Mouse (Mus musculus): Measurements from ENCODE around the gene Shroom1. TPM values are rescaled to one million over a fixed set of nuclear protein-coding genes. Genes with fewer than 3 reads are reported as not detected.

Shroom1 gene
- polyA plus RNA-seq, 1 experiment from 2014 or later: 2.3 TPM

GRCm38 (mm10) chr11:53450070-53450705 lies 6.8 kb upstream of the Shroom1 start:
- H3K4me1 ChIP-seq: peaks cover 6% of the 10 kb centered on the region; the same call in 1 of the 2 replicates
- H3K9me3 ChIP-seq (replicated peaks): no peaks in the 10 kb centered on the region
- H3K36me3 ChIP-seq: no peaks in the 10 kb centered on the region
- H3K4me2 ChIP-seq: no peak overlapping the region
- no peak overlapping the region for H3K9ac ChIP-seq
- no peak overlapping the region for H3K4me3 ChIP-seq (replicated peaks)
- no peaks in the 10 kb centered on the region for H3K27me3 ChIP-seq
- 30% methylated on average over 15 of the region's 15 CpGs for WGBS
- no peak for ATAC-seq (replicated peaks; ENCODE audit: low FRiP score)
- no peak overlapping the region for H3K27ac ChIP-seq

GRCm38 (mm10) chr11:53451361-53451760 lies 5.6 kb upstream of the Shroom1 start:
- no peak overlapping the region for H3K9ac ChIP-seq
- H3K4me1 ChIP-seq: peaks cover 6% of the 10 kb centered on the region
- H3K27me3 ChIP-seq: peaks cover 5% of the 10 kb centered on the region; the same call in 1 of the 2 replicates
- H3K36me3 ChIP-seq: no peaks in the 10 kb centered on the region
- H3K4me2 ChIP-seq: no peak overlapping the region
- H3K4me3 ChIP-seq (replicated peaks): no peak overlapping the region
- H3K9me3 ChIP-seq (replicated peaks): no peaks in the 10 kb centered on the region
- no peak for ATAC-seq (replicated peaks; ENCODE audit: low FRiP score)
- WGBS: 65% methylated on average over 2 of the region's 2 CpGs
- H3K27ac ChIP-seq: no peak overlapping the region

GRCm38 (mm10) chr11:53452396-53452795 lies 4.6 kb upstream of the Shroom1 start:
- no peak overlapping the region for H3K4me3 ChIP-seq (replicated peaks)
- no peak overlapping the region for H3K27ac ChIP-seq
- H3K27me3 ChIP-seq: peaks cover 8% of the 10 kb centered on the region; the same call in 1 of the 2 replicates
- WGBS: 93% methylated on average over 9 of the region's 9 CpGs
- H3K4me2 ChIP-seq: no peak overlapping the region
- H3K9me3 ChIP-seq (replicated peaks): no peaks in the 10 kb centered on the region
- H3K36me3 ChIP-seq: no peaks in the 10 kb centered on the region
- ATAC-seq (replicated peaks; ENCODE audit: low FRiP score): no peak
- H3K4me1 ChIP-seq: peaks cover 16% of the 10 kb centered on the region
- no peak overlapping the region for H3K9ac ChIP-seq

GRCm38 (mm10) chr11:53453031-53453430 lies 4.0 kb upstream of the Shroom1 start:
- Histone ChIP-seq H3K9me3 (replicated peaks) (no peaks in the 10 kb centered on the region), H3K4me2 (no peak overlapping the region), H3K4me1 (peaks cover 19% of the 10 kb centered on the region), H3K4me3 (replicated peaks) (no peak overlapping the region), H3K36me3 (no peaks in the 10 kb centered on the region), H3K9ac (no peak overlapping the region), H3K27ac (no peak overlapping the region), H3K27me3 (peaks cover 14% of the 10 kb centered on the region)
- no peak for ATAC-seq (replicated peaks; ENCODE audit: low FRiP score)
- 85% methylated on average over 5 of the region's 5 CpGs for WGBS

GRCm38 (mm10) chr11:53457372-53457954 lies 458 bp downstream of the Shroom1 start:
- H3K36me3 ChIP-seq: no peaks in the 10 kb centered on the region
- peaks cover 23% of the 10 kb centered on the region for H3K4me1 ChIP-seq
- H3K4me3 ChIP-seq (replicated peaks): peak overlapping the region; percentile 58
- no peaks in the 10 kb centered on the region for H3K9me3 ChIP-seq (replicated peaks)
- H3K4me2 ChIP-seq: peak overlapping the region; percentile 97
- peaks cover 32% of the 10 kb centered on the region for H3K27me3 ChIP-seq
- WGBS: 7% methylated on average over 29 of the region's 29 CpGs
- ATAC-seq (replicated peaks; ENCODE audit: low FRiP score): peak; percentile 30; the same call in 1 of the 2 replicates
- peak overlapping the region; percentile 60 for H3K9ac ChIP-seq
- H3K27ac ChIP-seq: no peak overlapping the region

- H3K27me3 ChIP-seq: peaks cover 47% of the 10 kb centered on the region
- H3K36me3 ChIP-seq: no peaks in the 10 kb centered on the region
- no peak overlapping the region for H3K4me3 ChIP-seq (replicated peaks)
- H3K4me1 ChIP-seq: peaks cover 36% of the 10 kb centered on the region
- no peak for ATAC-seq (replicated peaks; ENCODE audit: low FRiP score)
- no peaks in the 10 kb centered on the region for H3K9me3 ChIP-seq (replicated peaks)
- H3K27ac ChIP-seq: no peak overlapping the region
- H3K4me2 ChIP-seq: no peak overlapping the region
- WGBS: 69% methylated on average over 3 of the region's 3 CpGs
- H3K9ac ChIP-seq: no peak overlapping the region
Observed at GRCm38 (mm10) chr11:53458996-53459395, 2.0 kb downstream of the Shroom1 start.

- no peak for ATAC-seq (replicated peaks; ENCODE audit: low FRiP score)
- Histone ChIP-seq H3K27ac (no peak overlapping the region), H3K4me2 (no peak overlapping the region), H3K4me3 (replicated peaks) (no peak overlapping the region), H3K4me1 (peaks cover 36% of the 10 kb centered on the region), H3K27me3 (peaks cover 59% of the 10 kb centered on the region), H3K9me3 (replicated peaks) (no peaks in the 10 kb centered on the region), H3K36me3 (no peaks in the 10 kb centered on the region), H3K9ac (no peak overlapping the region)
- 88% methylated on average over 3 of the region's 3 CpGs for WGBS
Observed at GRCm38 (mm10) chr11:53460192-53460591, 3.2 kb downstream of the Shroom1 start.

GRCm38 (mm10) chr11:53461727-53462126 lies 4.7 kb downstream of the Shroom1 start:
- no peaks in the 10 kb centered on the region for H3K9me3 ChIP-seq (replicated peaks)
- no peaks in the 10 kb centered on the region for H3K36me3 ChIP-seq
- no peak overlapping the region for H3K4me3 ChIP-seq (replicated peaks)
- H3K4me2 ChIP-seq: no peak overlapping the region
- no peak overlapping the region for H3K9ac ChIP-seq
- H3K27ac ChIP-seq: no peak overlapping the region
- H3K27me3 ChIP-seq: peaks cover 68% of the 10 kb centered on the region
- 0 out of 2 replicates have a peak, but pooled peaks have one; percentile 17 for ATAC-seq (replicated peaks; ENCODE audit: low FRiP score)
- 21% methylated on average over 5 of the region's 5 CpGs for WGBS
- peaks cover 41% of the 10 kb centered on the region for H3K4me1 ChIP-seq

- peaks cover 73% of the 10 kb centered on the region for H3K27me3 ChIP-seq
- H3K9ac ChIP-seq: peak overlapping the region; percentile 44
- H3K27ac ChIP-seq: no peak overlapping the region
- no peaks in the 10 kb centered on the region for H3K36me3 ChIP-seq
- H3K9me3 ChIP-seq (replicated peaks): no peaks in the 10 kb centered on the region
- 5% methylated on average over 55 of the region's 55 CpGs for WGBS
- peaks cover 35% of the 10 kb centered on the region for H3K4me1 ChIP-seq
- H3K4me2 ChIP-seq: peak overlapping the region; percentile 95
- no peak; the same call in 1 of the 2 replicates for ATAC-seq (replicated peaks; ENCODE audit: low FRiP score)
- H3K4me3 ChIP-seq (replicated peaks): peak overlapping the region; percentile 52
Observed at GRCm38 (mm10) chr11:53463551-53464424, 6.8 kb downstream of the Shroom1 start.

- H3K4me2 ChIP-seq: peak overlapping the region; percentile 69
- ATAC-seq (replicated peaks; ENCODE audit: low FRiP score): peak; percentile 61
- H3K4me1 ChIP-seq: peaks cover 47% of the 10 kb centered on the region
- peaks cover 90% of the 10 kb centered on the region for H3K27me3 ChIP-seq
- 6% methylated on average over 40 of the region's 40 CpGs for WGBS
- peak overlapping the region; percentile 39 for H3K9ac ChIP-seq
- H3K36me3 ChIP-seq: no peaks in the 10 kb centered on the region
- no peak overlapping the region for H3K27ac ChIP-seq
- no peaks in the 10 kb centered on the region for H3K9me3 ChIP-seq (replicated peaks)
- peak overlapping the region; percentile 39 for H3K4me3 ChIP-seq (replicated peaks)
Observed at GRCm38 (mm10) chr11:53466231-53466971, 9.4 kb downstream of the Shroom1 start.

GRCm38 (mm10) chr11:53469294-53469967 lies 12.4 kb downstream of the Shroom1 start:
- H3K36me3 ChIP-seq: no peaks in the 10 kb centered on the region
- H3K4me1 ChIP-seq: peaks cover 25% of the 10 kb centered on the region
- H3K9ac ChIP-seq: no peak overlapping the region
- H3K27ac ChIP-seq: no peak overlapping the region
- peak overlapping the region; percentile 56 for H3K4me2 ChIP-seq
- H3K4me3 ChIP-seq (replicated peaks): 0 out of 2 replicates have a peak overlapping the region, but pooled peaks have one; percentile 23
- WGBS: 44% methylated on average over 16 of the region's 16 CpGs
- H3K9me3 ChIP-seq (replicated peaks): no peaks in the 10 kb centered on the region
- H3K27me3 ChIP-seq: peaks cover 84% of the 10 kb centered on the region
- ATAC-seq (replicated peaks; ENCODE audit: low FRiP score): no peak

All from kidney, embryonic 15.5 days (tissue).